Mouse (Mus musculus) hindbrain, postnatal 0 days (tissue): ENCODE measurements around the gene Pex26. TPM values are rescaled to one million over a fixed set of nuclear protein-coding genes. Genes with fewer than 3 reads are reported as not detected.

Experiments
- ATAC-seq: fragments of 200-750 bp; cut with Nextera tagmentation; 2 replicates; pipeline ENCODE4 v1.8.0; 2017; ENCODE audit warnings: mild to moderate bottlenecking, moderate TSS enrichment, moderate library complexity
- DNase-seq: peaks from one replicate; pipeline ENCODE4 v3.0.0-alpha.2; 2015; ENCODE audit warnings: low spot score
- H3K27ac ChIP-seq: fragments of 300-500 bp; sonication (generic); 2 replicates; pipeline ENCODE4 v1.5.1; 2014; ENCODE audit warnings: mild to moderate bottlenecking
- H3K27me3 ChIP-seq: fragments of 300-500 bp; sonication (generic); 2 replicates; pipeline ENCODE4 v1.6.1; 2014; ENCODE audit warnings: low read length, mixed read lengths; ENCODE audit not compliant: insufficient read depth
- H3K36me3 ChIP-seq: fragments of 300-500 bp; sonication (generic); 2 replicates; pipeline ENCODE4 v1.6.1; 2014; ENCODE audit warnings: low read length, mixed read lengths; ENCODE audit not compliant: insufficient read depth
- H3K4me1 ChIP-seq: fragments of 300-500 bp; sonication (generic); 2 replicates; pipeline ENCODE4 v1.6.1; 2014; ENCODE audit warnings: antibody characterized with exemption, low read length, mixed read lengths; ENCODE audit not compliant: insufficient read depth
- H3K4me2 ChIP-seq: fragments of 300-500 bp; sonication (generic); 2 replicates; pipeline ENCODE4 v1.6.1; 2014; ENCODE audit warnings: low read depth, mild to moderate bottlenecking, low read length, moderate library complexity, mixed read lengths
- H3K4me3 ChIP-seq: fragments of 300-500 bp; sonication (generic); 2 replicates; pipeline ENCODE4 v1.5.1; 2014; ENCODE audit warnings: low read length
- H3K9ac ChIP-seq: fragments of 300-500 bp; sonication (generic); replicated peaks from 2 replicates; pipeline ENCODE4 v1.6.1; 2014; ENCODE audit warnings: mild to moderate bottlenecking, low read length, moderate library complexity, mixed read lengths
- H3K9me3 ChIP-seq: fragments of 300-500 bp; sonication (generic); 2 replicates; pipeline ENCODE4 v1.6.1; 2016; ENCODE audit warnings: low read length, mixed read lengths
- CTCF ChIP-seq: IDR thresholded peaks from 2 replicates; pipeline ENCODE4 v1.5.1; 2016; ENCODE audit warnings: antibody characterized with exemption, control low read depth, low read depth
- WGBS: fragments of 180-500 bp; shearing (Covaris S2); extraction: QIAGEN DNeasy Blood & Tissue Kit; methylation state at CpG from one replicate; pipeline ENCODE4 v1.1.7; 2014; 5-methylcytosine and 5-hydroxymethylcytosine counted together
- polyA plus RNA-seq: library from polyadenylated mRNA; unstranded; fragments of >200 nt; fragmentation: Nextera tagmentation; extraction: Ambion mirVana; gene quantifications from 2 replicates; pipeline ENCODE4 v1.2.1, GENCODE M21; 2015
- total RNA-seq: library from RNA; depleted of rRNA; stranded (reverse); fragments of >200 nt; gene quantifications from 2 replicates; pipeline ENCODE4 v1.2.3, GENCODE M21; 2014

Pex26 gene
- total and polyA plus RNA-seq, 2 experiments from 2014 or later, result 11.2 to 23.3 TPM

- WGBS, result 72% methylated on average over 4 of the region's 4 CpGs
- no peak overlapping the region for H3K27ac ChIP-seq
Measured at GRCm38 (mm10) chr6:121176731-121177098, 6.8 kb upstream of the Pex26 start.

DNA sequence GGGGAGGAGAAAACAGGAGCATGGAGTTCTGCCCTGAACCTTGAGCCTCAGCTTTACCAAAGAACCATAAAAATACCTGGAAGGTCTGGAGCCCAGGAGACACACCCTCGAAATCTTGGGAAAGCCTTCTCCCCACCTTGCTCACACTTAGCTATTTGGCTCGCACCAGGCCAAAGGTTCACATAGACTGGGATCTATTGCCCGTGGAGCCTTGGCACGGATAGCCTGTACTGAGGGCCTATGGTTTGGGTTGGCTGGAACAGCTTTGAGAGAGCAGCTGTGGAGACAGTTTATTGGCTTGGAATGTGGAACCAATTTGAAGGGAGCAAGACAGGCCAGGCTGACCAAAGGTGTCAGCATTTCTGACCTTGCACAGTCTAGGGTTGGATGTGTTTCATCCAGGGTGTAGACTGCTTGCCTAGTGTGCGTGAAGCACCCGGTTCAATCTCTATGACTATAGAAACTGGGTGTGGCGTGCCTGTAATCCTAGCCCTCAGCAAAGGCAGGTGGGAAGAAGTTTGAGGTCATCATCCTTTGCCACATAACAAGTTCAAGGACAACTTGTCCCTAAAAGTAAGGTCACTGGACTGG is 6.3 kb upstream of the Pex26 start:
- Histone ChIP-seq H3K36me3 (no peaks in the 10 kb centered on the region), H3K27ac (no peak overlapping the region), H3K4me3 (no peak overlapping the region), H3K4me1 (no peaks in the 10 kb centered on the region), H3K9me3 (no peaks in the 10 kb centered on the region), H3K4me2 (no peak overlapping the region), H3K9ac (no peak overlapping the region), H3K27me3 (no peaks in the 10 kb centered on the region)
- 75% methylated on average over 7 of the region's 7 CpGs for WGBS
- TF ChIP-seq CTCF, result no peak
- no peak for ATAC-seq
- DNase-seq, result no peak

More at GRCm38 (mm10) chr6:121176731-121177098, 6.8 kb upstream of the Pex26 start:
- no peak for TF ChIP-seq CTCF
- Histone ChIP-seq H3K4me3 (no peak overlapping the region), H3K27me3 (no peaks in the 10 kb centered on the region), H3K9ac (no peak overlapping the region), H3K4me2 (no peak overlapping the region), H3K36me3 (no peaks in the 10 kb centered on the region), H3K4me1 (no peaks in the 10 kb centered on the region), H3K9me3 (no peaks in the 10 kb centered on the region)
- no peak for DNase-seq
- ATAC-seq, result no peak

GRCm38 (mm10) chr6:121178700-121179358 is 4.6 kb upstream of the Pex26 start:
- 0 out of 2 replicates have a peak, but pooled peaks have one; percentile 15 for ATAC-seq
- no peaks in the 10 kb centered on the region for H3K27me3 ChIP-seq
- no peak overlapping the region for H3K27ac ChIP-seq
- no peaks in the 10 kb centered on the region; the same call in 1 of the 2 replicates for H3K4me1 ChIP-seq
- no peak overlapping the region for H3K9ac ChIP-seq
- TF ChIP-seq CTCF, result peak; percentile 76
- no peaks in the 10 kb centered on the region for H3K36me3 ChIP-seq
- peak; percentile 85 for DNase-seq
- H3K4me3 ChIP-seq, result no peak overlapping the region
- WGBS, result 59% methylated on average over 7 of the region's 7 CpGs
- H3K9me3 ChIP-seq, result no peaks in the 10 kb centered on the region
- no peak overlapping the region for H3K4me2 ChIP-seq

GRCm38 (mm10) chr6:121179846-121180245 is 3.6 kb upstream of the Pex26 start:
- no peaks in the 10 kb centered on the region; the same call in 1 of the 2 replicates for H3K4me1 ChIP-seq
- DNase-seq, result no peak
- no peaks in the 10 kb centered on the region for H3K27me3 ChIP-seq
- WGBS, result 73% methylated on average over 7 of the region's 7 CpGs
- no peak overlapping the region for H3K4me3 ChIP-seq
- no peak overlapping the region for H3K27ac ChIP-seq
- no peak overlapping the region for H3K4me2 ChIP-seq
- H3K9me3 ChIP-seq, result no peaks in the 10 kb centered on the region
- ATAC-seq, result no peak
- no peaks in the 10 kb centered on the region for H3K36me3 ChIP-seq
- no peak for TF ChIP-seq CTCF
- no peak overlapping the region for H3K9ac ChIP-seq

- peak; percentile 79 for ATAC-seq
- peak; percentile 81 for DNase-seq
- no peaks in the 10 kb centered on the region for H3K9me3 ChIP-seq
- no peaks in the 10 kb centered on the region for H3K27me3 ChIP-seq
- TF ChIP-seq CTCF, result peak; percentile 81
- H3K27ac ChIP-seq, result peak overlapping the region; percentile 82
- peak overlapping the region; percentile 59 for H3K9ac ChIP-seq
- H3K4me3 ChIP-seq, result peak overlapping the region; percentile 52
- 3% methylated on average over 35 of the region's 35 CpGs for WGBS
- H3K36me3 ChIP-seq, result peaks cover 8% of the 10 kb centered on the region; the same call in 1 of the 2 replicates
- peak overlapping the region; percentile 74 for H3K4me2 ChIP-seq
- peaks cover 5% of the 10 kb centered on the region; the same call in 1 of the 2 replicates for H3K4me1 ChIP-seq
Measured at GRCm38 (mm10) chr6:121184198-121185140, 1.0 kb downstream of the Pex26 start.

DNA sequence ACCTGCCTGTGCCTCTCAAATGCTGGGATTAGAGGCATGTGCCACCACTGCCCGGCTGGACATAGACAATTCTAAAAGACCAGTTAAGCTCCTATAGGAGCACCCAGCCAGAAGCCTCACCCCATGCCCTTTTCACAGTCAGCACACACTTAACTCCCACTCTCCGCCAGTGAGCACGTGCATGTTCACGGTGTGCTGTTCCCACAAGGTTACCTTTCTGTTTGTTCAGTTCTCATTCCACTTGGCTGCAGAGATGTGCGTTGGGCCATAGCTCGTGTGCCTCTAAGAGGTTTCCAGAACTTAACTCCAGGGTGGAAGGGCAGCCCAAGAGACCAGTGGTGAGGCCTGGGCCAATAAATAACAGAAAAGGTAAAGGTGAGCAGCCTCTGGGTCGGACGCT is 1.8 kb downstream of the Pex26 start:
- 79% methylated on average over 8 of the region's 8 CpGs for WGBS

More for the DNA sequence above, 1.8 kb downstream of the Pex26 start:
- TF ChIP-seq CTCF, result no peak
- Histone ChIP-seq H3K27me3 (no peaks in the 10 kb centered on the region), H3K36me3 (peaks cover 13% of the 10 kb centered on the region; the same call in 1 of the 2 replicates), H3K4me1 (peaks cover 5% of the 10 kb centered on the region; the same call in 1 of the 2 replicates), H3K9ac (peak overlapping the region; percentile 25; the same call in 1 of the 2 replicates), H3K4me3 (peak overlapping the region; percentile 52), H3K4me2 (peak overlapping the region; percentile 74), H3K27ac (no peak overlapping the region), H3K9me3 (no peaks in the 10 kb centered on the region)
- no peak for ATAC-seq
- DNase-seq, result no peak
